Mouse (Mus musculus) frontal cortex, adult 2 months (tissue): ENCODE data around the gene Aph1a. TPM values are rescaled to one million over a fixed set of nuclear protein-coding genes. Genes with fewer than 3 reads are reported as not detected.
"Not testable (repeated sequence)": the region's sequence is repeated elsewhere in the genome, so short reads cannot be mapped to it uniquely, and the experiment has no call there.

ENCODE experiments used
- DNase-seq, 2 experiments: peaks; one replicate each; pipeline ENCODE4 v3.0.0; 2022; ENCODE audit warnings: low spot score in 1 of 2; ENCODE audit errors: extremely low spot score in 1 of 2
- polyA plus RNA-seq: library from polyadenylated mRNA; depleted of rRNA; stranded (reverse); fragments of >200 nt; gene quantifications from 2 replicates; pipeline ENCODE4 v1.2.3, GENCODE M21; 2012

Aph1a gene
- polyA plus RNA-seq, 1 experiment: 75.5 TPM

DNA sequence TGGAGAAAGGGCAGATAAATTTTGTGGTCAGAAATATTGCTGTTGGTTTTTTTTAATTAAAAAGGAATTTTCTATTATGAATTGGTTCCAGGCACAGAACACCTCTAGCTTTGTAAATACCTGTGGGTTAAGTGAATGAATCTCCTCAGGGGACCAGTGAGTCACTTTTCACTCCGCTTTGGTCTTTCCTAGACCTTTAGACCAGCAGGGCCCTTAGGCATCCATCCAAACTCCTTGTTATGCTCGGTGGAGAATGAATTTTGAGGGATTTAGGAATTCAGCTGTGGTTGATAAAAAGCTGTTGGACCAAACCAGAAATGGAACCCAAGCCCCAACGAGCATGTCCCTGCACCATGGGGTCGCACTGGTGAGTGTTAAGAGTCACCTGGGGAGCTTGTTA lies 13.8 kb downstream of the Aph1a start:
- DNase-seq: no peak

GRCm38 (mm10) chr3:95914706-95915105 lies 20.9 kb downstream of the Aph1a start:
- no peak for DNase-seq

DNA sequence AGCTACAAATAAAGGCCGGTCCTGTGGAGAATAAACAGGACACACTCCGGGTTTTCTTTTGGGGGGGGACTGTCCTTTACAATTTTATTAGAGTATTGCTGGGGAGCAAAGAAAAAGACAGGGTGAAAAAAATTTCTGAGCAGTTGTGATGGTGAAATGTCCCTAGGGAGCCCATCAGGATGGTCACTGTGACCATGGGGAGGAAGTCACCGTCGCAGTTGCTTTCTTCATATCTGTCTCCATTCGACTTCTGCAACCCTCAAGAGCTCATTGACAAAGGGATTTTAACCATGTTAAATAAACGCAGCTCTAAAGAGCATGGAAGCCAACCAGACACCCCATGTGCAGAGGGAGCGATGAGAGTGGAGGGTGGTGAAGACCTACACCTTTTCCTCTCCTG lies 23.0 kb downstream of the Aph1a start:
- no peak for DNase-seq

DNA sequence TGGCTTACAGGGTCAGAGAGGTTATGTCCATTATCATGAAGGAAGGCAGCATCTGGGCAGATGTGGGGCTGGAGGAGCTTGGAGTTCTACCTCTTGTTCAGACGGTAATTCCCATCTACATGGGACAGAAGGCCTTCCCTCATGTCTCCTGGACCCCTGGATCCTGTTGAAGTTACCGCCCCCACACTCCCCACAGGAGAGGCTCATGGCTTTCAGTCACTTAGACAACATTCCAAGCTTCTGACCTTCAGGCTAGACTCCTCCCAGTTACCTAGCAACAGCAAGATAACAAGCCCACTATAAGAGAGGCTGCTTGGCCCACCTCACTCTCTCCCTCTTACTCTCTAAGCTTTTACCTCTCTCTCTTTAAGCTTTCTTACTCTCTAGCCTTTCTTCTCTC lies 26.8 kb downstream of the Aph1a start:
- not testable (repeated sequence) for DNase-seq

DNA sequence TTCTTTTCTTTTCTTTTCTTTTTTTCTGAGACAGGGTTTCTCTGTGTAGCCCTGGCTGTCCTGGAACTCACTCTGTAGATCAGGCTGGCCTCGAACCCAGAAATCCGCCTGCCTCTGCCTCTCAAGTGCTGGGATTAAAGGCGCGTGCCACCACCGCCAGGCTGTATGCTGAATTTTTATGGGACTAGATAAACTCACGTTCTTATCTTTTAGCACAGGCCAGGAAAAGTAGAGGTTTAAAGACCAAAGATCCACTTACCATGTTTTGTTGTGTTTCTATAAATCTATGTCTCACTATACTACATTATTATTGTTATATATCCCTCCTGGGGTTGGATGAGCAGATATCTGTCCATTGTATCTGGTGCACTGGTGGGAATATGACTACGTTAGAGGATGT lies 29.7 kb downstream of the Aph1a start:
- DNase-seq: not testable (repeated sequence)

DNA sequence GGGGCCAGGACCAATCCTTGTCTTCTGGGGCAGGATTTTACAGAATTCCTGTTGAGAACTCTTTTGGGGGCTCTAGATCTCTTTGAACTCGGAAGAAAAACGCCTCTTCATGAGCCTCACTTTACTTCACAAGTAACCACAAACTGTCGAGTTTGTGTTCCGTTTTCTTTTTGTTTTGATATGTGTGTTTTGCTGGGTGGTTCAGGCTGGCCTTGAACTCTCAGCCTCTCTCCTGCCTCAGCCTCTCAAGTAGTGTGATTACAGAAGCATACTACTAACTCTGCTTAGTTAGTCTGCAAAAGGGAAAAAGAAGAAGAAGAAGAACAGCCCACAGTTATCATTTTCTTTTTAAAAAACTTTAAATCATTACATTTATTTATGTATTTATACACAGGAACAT lies 30.4 kb downstream of the Aph1a start:
- DNase-seq: no peak

DNA sequence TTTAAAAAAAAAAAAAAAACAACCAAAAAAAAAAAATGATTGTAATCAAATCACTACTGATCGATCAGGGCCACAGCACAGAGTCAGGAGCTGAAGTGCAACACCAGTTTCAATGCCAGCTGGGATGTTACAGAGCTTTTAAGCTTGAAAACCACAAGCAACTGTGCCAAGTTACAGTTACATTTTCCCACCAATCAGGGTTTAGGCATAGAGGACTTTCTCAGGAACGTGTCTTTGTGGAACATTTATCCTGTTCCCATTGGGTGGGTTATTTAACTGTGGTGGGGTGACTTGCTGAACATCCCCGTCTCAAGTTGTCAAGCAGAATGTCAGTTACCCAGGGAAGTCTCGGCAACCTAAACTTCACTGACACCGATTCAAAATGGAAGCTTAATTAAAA lies 31.3 kb downstream of the Aph1a start:
- DNase-seq: no peak

GRCm38 (mm10) chr3:95928261-95928657 lies 34.5 kb downstream of the Aph1a start:
- DNase-seq: no peak

- peak; percentile 97 to 98 for DNase-seq
Observed at GRCm38 (mm10) chr3:95928658-95929503, 35.1 kb downstream of the Aph1a start, which contains the start of gene Anp32e. Gene Anp32e, plus strand, starts transcription at chr3:95929246.

DNA sequence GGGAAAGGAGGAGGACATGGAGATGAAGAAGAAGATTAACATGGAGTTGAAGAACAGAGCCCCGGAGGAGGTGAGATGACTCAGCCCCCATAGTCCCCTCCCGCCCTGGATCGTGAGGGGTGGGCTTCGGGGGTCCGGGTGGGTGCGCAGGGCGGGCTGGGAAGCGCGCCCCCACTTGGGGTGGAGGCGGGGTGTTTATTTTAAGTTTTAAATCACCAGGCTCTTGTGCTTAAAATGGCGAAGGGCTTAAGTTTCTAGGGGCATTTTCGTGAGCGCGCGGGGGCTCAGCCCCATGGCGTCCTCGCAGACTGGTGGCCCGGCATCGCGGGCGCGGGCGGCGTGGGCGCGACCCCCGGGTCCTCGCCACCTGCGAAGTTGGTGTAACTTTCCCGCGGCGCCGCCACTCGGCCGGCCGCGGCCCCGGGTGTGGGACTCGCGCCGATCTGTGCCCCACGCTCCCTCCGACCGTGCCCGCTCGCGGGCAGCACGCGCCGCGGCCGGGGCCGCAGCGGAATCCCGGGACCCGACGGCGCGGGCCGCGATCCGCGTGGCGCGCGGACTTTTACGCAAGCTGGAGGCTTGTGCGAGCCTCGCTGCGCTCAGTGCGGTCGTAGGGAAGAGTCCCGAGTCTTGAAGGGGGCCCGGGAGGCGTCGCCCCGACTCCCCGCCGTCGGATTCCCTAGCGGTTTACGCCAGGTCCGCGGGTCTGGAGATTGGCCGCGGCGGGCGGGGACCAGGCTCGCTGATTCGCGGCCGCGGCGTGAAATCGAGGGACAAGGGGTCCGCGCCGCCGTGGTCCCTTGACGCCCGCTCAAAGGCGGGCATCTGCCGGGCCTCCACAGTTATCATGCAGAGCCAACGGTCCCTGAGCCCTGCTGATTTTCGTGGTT lies 36.1 kb downstream of the Aph1a start:
- peak in 1 of 2 experiments; percentile 15 for DNase-seq

DNA sequence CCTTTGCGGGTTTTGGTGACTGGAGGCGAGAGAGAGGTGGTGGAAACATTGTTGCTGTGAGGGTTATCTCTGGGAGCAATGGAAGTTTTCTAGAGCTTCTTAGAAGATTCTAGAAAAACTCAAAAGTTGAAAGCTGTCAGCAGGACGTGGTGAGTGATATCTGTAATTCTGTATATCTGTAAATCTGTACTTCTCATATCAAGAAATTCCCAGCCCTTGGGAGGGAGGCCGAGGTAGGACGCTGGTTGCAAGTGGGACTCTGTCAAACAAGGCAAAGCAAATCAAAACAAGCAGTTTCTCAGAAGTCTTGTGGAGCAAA lies 36.7 kb downstream of the Aph1a start:
- DNase-seq: no peak

- DNase-seq: no peak
Observed at GRCm38 (mm10) chr3:95931471-95931870, 37.7 kb downstream of the Aph1a start.

- DNase-seq: no peak
Observed at GRCm38 (mm10) chr3:95932157-95932556, 38.4 kb downstream of the Aph1a start.

GRCm38 (mm10) chr3:95932566-95932965 lies 38.8 kb downstream of the Aph1a start:
- no peak for DNase-seq

- no peak for DNase-seq
Observed at GRCm38 (mm10) chr3:95933111-95933750, 39.5 kb downstream of the Aph1a start.

GRCm38 (mm10) chr3:95934448-95934847 lies 40.7 kb downstream of the Aph1a start:
- DNase-seq: no peak

DNA sequence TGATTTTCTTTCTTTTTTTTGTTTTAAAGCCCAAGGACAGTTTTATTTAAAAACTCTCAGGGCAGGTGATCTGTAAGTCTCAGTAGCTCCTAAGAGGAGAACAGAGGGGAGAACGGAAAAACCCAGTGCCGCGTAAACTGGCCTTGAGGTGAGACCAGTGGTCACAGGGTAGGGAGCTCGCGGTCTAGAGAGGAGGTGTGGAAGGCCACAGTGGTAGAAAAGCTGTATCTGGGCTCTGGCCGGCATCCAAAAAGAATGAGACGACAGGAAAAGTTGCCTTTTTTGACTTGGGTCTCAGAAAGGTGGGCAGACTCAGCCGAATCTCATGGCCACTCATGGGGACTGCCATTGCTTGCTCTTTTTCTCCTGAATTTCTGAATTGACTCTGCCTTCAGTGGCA lies 44.4 kb downstream of the Aph1a start:
- no peak for DNase-seq

- no peak for DNase-seq
Observed at GRCm38 (mm10) chr3:95938835-95939234, 45.1 kb downstream of the Aph1a start.

DNA sequence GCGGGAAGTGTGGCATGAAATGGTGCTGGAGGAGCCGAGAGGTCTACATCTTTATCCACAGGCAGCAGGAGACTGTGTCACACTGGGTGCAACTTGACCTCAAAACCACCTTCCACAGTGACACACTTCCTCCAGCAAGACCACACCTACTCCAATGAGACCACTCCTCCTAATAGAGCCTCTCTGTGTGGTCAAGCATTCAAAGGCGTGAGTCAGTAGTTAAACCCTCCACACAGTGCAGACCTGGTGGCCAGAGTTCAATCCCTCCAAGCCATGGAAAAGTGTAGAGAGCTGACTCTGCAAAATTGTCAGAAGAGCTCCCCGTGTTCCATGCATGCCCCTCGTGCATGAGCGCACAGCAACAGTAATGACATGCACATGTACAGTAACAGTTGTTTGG lies 49.0 kb downstream of the Aph1a start:
- DNase-seq: no peak

DNA sequence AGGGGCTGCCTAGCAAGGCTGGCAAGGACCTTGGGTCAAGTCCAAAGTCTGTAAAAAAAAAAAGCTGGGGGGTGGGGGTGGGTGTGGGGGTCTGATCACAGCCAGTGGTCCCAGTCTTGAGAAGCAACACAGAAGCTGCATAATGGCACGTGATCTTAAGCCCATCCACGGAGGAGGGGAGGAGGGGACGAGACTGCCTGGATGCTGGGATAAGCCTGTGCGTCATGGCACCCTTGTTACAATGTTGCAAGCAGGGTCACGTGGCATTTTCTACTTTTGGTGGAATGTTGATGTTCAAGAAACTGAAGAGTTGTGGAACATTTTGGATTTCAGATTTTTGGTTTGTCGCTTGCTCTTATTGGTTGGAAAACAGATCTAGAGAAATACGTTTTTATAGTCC lies 49.5 kb downstream of the Aph1a start:
- DNase-seq: no peak

DNA sequence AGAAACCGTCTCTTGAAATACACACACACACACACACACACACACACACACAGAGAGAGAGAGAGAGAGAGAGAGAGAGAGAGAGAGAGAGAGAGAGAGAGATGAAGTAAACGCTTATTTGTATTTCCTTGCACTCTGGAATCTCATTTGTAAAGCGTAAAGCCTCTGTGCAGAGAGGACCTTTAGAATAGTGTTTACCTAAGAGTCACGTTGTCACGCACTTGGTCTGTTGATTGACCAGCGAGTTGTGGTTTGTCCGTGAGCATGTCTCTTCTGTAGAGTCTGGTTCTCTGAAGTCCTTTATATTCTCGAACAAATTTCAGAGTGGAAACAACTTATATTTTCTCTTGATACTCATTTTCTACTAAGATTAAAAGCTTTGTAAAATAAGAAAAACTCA lies 51.0 kb downstream of the Aph1a start:
- no peak for DNase-seq
